Mouse (Mus musculus): Measurements from ENCODE around the gene Btnl6.

DNA sequence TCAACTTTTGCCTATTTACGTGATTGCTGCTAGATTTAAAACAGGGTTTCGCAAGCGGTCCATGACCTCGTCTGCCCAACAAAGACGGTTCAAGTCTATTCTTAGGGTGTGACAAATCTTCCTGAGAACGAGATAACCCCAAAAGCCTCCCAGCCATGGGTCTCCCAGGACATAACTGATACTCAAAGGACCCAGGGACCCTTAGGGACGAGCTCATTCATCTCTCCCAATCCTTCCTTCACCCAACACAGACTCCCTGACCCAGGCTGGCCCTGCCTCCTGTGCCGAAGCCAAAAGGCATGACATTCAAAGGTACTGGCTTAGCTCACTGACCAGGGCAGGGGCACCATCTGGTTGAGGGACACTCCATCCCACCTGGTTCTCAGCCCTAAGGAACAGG is 39.3 kb upstream of the Btnl6 start:
- no peak for TF ChIP-seq POLR2A (IDR thresholded peaks at IDR 0.05; ENCODE audit: extremely low read depth, insufficient read depth, low read length)
- no peak for TF ChIP-seq CTCF (IDR thresholded peaks at IDR 0.05; ENCODE audit: extremely low read depth, insufficient read depth, low read length)

Measured in cortical plate, adult 2 months (tissue).